Mouse (Mus musculus): ENCODE measurements at regions not wholly inside any gene's neighbourhood (a gene's known extent, or its start where the extent isn't known, plus 50 kb on each side); places are given as distances from the start of the nearest gene placed in this dataset.

- TF ChIP-seq MAX (IDR thresholded peaks at IDR 0.05; ENCODE audit: low read length) = no peak
- no peak for TF ChIP-seq UBTF (IDR thresholded peaks at IDR 0.05; ENCODE audit: low read depth, low read length)
Measured at GRCm38 (mm10) chr14:61786031-61786430, 178.8 kb downstream of the Kcnrg start.

Measured in CH12.LX (cell line).